Mouse (Mus musculus): Measurements from ENCODE around the gene Kat2a.

- TF ChIP-seq CTCF (IDR thresholded peaks at IDR 0.05; ENCODE audit: low read depth, low read length) (no peak), GATA1 (IDR thresholded peaks at IDR 0.05; ENCODE audit: borderline replicate concordance, low read length) (no peak), TAL1 (conservative IDR thresholded peaks at IDR 0.05; ENCODE audit: low read depth, low read length) (no peak)
These were observed 11.0 kb downstream of the Kat2a start for GRCm38 (mm10) chr11:100701301-100701700.
